Mouse (Mus musculus) lung, adult 2 months (tissue): ENCODE results near the gene Sfxn5.

ENCODE experiments used
- CTCF ChIP-seq: fragments of 200-500 bp; IDR thresholded peaks from 2 replicates; pipeline ENCODE4 v1.5.1; 2011; ENCODE audit warnings: mild to moderate bottlenecking, low read length, control low read depth; ENCODE audit not compliant: insufficient read depth
- POLR2A ChIP-seq: fragments of 200-500 bp; IDR thresholded peaks from 2 replicates; pipeline ENCODE4 v1.6.1; 2011; ENCODE audit warnings: low read depth, mild to moderate bottlenecking, control low read depth, low read length, borderline replicate concordance; ENCODE audit errors: extremely low read depth

DNA sequence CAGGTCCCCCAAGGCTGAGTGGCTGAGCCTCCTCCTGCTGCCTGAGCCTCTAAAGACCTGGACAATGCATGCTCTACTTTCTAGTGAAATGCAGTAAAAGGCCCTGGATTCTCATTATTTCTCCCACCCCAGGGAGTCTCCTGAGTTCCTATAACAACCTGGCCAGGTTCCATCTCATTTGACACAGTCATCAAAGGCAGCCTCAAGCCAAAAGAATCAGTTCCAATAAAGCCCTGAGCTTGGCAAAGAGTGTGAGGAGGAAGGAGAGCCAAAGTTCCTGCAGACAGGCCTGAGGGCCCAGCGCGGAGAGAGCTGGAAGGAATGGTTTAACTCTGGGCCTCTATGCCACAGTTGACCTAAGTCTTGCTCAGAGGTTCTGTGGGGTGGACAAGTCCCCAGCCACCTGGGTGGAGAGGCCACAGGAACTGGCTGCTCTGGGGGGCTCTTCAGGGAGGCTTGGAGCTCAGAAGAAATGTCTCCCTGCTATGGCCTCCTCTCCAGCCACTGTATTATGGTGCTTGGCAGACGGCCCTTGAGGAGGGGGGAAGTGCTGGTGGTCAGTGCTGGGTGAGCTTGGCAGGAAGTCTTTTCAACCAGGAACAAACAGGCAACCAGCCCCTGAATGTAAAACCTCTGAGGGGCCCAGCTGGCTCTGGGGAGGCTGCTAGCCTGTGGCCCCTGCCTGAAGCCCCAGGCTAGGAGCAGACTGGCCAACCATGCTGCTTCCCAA lies 30.7 kb downstream of the Sfxn5 start:
- TF ChIP-seq CTCF: no peak
- no peak for TF ChIP-seq POLR2A
